Mouse (Mus musculus) left cerebral cortex, adult 18-20 months (tissue): ENCODE measurements around the gene 1700022I11Rik. TPM values are rescaled to one million over a fixed set of nuclear protein-coding genes. Genes with fewer than 3 reads are reported as not detected.
"Not testable (repeated sequence)": the region's sequence is repeated elsewhere in the genome, so short reads cannot be mapped to it uniquely, and the experiment has no call there.

ENCODE experiments used
- DNase-seq, 2 experiments: peaks; one replicate each; pipeline ENCODE4 v3.0.0; 2021 to 2022; ENCODE audit warnings: low spot score in 2 of 2, mixed read lengths in 1 of 2
- total RNA-seq, 2 experiments: library from RNA; stranded (reverse); gene quantifications; 2 replicates each; pipeline ENCODE4 v1.2.3; 2021

The 1700022I11Rik gene
- total RNA-seq, 2 experiments from 2014 or later: not detected

DNA sequence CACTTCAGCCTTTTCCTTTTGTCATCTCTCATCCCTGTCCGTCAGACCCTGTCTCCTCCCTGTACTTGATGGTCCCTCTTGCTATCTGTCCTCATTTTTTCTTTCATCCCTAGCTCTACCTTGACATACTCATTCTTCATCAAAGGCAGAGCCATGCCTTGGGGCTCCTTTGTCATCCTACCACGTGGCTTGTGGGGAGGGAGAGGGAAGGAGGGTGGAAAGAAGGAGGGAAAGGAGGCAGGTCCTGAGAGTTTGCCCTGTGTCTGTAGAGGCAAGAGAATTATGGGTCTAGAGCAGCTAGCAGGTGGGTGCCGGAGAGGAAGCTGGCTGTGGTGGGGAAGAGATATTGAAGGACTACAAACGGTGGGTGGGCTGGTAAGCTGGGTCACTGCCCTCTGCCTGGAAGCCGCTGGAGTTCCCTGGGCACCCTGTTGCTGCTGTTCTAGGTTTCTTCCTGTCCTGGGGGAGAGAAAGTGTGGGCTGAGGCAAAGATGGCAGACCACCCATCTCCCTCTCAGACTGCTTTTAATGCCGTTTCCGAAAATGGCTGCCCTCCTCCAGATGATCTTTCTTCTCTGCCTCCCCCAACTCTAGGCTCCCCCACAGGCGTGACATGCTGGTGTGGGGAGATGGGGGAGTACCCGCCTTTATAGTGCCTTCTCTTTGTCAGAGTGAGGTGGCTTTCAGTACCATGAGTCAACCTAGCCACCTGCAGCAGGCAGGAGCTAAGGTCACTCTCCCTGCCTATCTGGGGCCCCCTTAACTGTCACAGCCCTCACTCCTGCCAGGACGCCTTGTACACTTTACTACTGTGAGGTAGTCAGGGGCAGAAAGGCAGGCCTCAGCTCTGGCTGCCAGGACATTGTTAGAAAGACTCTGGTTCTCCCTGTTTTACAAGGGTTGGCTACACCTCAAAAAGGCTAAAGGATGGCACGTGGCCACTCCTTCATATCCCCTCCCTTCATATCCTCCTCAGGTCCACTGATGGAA, 17.9 kb upstream of the 1700022I11Rik start:
- DNase-seq: no peak

DNA sequence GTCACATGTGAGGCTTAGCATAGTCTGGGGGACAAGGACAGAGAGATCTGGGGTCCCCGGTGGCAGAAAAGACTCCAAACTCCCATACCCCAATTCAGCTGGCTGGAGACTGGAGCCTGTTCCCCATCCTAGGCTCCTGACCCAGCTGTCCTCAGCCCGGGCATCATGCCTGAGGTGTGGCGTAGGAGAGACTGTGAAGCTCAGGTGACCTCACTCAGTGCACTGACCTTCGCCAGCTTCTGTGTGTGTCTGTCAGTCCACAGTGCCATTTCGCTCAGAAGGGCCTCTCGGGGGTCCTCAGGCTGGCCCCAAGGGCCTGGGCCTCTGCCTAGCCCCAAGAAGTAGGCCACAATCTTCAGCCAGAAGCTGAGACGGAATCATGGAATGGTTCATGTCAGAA, 16.8 kb upstream of the 1700022I11Rik start:
- DNase-seq: no peak

- DNase-seq: peak in 1 of 2 experiments; percentile 60
Measured at GRCm38 (mm10) chr4:42953435-42954094, 15.8 kb upstream of the 1700022I11Rik start.

DNA sequence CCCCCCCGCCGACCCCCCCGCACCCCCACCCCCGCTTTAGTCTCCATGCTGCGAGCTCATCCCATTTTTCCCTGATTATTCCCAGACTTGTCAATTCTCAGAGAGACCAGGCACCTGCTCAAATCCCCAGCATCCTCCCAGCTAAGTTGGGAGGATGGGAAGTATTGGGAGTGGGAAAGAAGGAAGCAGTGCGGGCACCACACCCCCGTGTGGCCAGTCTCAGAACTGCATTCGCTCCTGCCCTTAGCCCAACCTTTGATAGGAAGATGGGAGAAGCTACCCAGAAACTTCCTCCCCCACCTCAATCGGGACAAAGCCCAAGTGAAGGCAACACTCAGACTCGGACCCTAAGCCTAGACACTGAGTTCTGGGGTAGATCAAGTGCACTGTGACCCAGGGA, 15.1 kb upstream of the 1700022I11Rik start:
- DNase-seq: peak; percentile 80 to 83

DNA sequence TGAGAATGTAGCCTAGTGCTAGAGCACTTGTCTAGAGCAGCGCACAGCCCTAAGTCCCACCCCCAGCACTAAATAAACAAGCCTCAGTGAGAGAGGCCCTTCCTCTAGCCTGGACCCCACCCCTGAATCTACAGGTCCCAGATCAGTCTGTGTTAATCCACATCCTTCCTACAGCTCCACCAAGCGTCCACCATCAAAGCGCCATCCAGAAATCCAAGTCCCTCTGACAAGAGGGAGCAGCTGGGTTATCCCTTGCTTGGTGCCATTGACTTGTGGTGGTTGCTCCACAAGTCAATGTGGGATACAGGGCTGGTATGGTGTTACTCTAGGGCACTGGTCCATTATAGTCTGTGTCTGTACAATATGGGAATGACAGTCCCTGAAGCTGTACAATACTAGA, 14.2 kb upstream of the 1700022I11Rik start:
- no peak for DNase-seq

- DNase-seq: no peak
Measured at GRCm38 (mm10) chr4:42956581-42956980, 12.8 kb upstream of the 1700022I11Rik start.

DNA sequence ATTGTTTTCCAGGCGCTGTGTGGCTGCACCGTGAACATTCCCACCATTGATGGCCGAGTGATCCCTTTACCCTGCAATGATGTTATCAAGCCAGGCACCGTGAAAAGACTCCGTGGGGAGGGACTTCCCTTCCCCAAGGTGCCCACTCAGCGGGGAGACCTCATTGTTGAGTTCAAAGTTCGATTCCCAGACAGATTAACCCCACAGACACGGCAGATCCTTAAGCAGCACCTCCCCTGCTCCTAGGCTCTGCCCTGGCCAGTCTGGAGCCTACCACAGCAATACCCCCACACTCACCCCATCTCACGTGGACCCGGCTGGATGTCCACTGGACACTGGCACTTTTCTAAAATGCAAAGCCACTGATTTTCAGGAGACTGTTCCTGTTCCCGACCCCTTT, 12.1 kb upstream of the 1700022I11Rik start:
- no peak for DNase-seq

DNA sequence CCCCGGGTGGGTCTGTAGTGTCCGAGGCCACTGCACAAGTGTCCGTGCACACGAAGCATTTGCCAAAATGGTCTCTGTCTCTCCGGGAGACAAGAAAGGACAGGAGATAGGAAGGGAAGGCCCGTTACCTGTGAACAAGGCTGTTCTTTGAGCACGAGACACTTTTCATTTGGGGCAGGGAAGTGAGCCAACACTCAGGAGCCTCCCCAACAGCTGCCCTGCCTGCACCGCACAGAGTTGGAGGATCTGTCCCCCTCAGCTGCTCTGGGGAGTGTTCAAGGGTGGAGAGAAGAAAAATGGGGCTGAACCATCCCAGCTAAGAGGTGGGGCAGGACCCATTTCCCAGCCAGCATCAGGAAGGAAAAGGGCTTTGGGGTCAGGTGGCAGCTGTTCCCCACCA, 11.4 kb upstream of the 1700022I11Rik start:
- DNase-seq: no peak

DNA sequence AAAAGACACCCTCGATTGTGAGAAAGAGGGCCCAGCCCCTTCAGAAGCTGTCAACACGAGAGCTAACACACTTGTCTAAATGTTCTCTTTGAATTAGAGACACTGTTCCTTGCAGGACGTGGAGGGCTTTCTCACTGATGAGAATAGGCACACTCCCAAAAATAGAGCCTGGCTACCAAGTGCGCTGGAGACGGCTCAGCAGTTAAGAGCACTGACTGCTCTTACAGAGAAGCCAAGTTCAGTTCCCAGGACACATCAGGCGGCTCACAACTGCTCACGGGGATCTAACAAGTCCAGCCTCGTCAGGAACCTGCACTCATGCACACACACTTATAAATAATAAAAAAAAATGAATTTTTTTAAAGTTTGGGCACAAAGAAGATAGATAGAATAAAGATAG, 10.5 kb upstream of the 1700022I11Rik start:
- no peak for DNase-seq

DNA sequence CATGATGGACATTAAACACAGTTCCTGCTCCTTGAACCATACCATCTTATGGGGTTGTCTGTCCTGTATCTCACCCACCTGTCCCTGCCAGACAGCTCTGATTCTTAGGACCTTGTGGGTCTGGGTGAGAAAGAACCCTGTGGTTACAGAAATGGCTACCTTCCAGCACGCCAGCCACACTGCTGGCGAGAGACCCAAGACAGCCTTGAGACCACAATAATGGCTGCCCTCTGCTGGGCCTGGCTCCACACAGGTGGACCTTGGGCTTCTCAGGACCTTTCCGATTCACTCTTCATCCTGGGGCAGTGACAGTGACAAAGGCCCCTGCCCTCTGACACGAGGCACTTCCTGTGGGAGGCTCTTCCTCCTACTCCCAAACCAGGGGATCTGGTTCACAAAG, 10.0 kb upstream of the 1700022I11Rik start:
- DNase-seq: no peak

DNA sequence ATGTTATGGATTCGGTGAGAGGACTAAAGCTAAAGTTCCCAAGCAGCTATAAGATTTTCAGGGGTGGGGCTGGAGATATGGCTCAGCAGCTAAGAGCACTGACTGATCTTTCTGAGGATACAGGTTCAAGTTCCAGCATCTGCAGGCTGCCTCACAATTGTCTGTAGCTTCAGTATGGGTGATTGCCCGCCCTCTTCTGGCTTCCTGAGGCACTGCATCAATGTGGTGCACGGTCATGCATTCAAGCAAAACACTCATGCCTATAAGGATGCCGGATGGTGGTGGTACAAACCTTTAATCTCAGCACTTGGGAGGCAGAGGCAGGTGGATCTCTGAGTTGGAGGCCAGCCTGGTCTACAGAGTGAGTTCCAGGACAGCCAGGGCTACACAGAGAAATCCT, 7.8 kb upstream of the 1700022I11Rik start:
- DNase-seq: peak; percentile 74 to 76

DNA sequence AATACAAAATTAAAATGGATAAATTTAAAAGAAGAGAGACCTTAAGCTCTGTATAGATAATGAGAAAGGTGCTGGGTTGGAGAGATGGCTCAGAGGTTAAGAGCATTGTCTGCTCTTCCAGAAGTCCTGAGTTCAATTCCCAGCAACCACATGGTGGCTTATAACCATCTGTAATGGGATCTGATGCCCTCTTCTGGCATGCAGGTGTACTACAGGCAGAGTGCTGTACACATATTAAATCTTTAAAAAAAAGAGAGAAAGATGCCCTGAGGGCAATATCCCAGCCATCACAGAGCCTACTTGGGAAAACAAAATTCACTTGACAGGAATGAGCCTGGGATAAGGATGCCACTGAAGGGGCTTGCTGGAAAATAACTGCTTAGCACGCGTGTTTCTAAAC, 5.9 kb upstream of the 1700022I11Rik start:
- DNase-seq: no peak

DNA sequence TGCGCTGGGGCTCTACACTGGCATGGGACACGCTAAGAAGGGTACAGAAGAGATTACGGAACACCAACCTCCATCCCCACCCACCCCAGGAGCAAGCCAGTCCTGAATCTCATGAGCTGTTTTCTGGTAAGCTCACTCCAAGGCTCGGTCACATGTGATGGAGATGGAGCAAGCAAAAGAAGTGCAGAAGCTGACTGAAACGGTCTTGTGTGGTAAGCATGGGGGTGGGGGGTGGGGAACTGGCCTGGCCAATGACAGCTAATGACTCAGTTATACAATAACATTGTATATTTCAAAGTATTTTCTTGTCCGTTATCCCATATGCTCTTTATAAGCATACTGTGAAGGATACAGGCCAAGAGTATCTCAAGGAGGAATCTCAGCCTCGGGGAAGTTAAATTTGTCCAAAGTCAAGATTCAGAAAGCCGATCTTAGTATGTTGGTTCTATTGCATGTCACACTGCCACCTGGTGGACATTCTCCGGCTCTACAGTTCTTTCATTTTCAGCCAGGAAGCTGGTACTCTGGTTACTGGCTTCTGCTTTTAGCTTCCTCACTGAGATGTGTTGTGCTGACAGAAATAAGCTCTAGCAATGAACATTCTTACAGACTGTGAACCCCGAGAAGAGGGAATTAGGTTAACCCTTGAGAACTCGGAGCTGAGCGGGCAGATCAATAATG, 4.2 kb upstream of the 1700022I11Rik start:
- DNase-seq: peak in 1 of 2 experiments; percentile 54

DNA sequence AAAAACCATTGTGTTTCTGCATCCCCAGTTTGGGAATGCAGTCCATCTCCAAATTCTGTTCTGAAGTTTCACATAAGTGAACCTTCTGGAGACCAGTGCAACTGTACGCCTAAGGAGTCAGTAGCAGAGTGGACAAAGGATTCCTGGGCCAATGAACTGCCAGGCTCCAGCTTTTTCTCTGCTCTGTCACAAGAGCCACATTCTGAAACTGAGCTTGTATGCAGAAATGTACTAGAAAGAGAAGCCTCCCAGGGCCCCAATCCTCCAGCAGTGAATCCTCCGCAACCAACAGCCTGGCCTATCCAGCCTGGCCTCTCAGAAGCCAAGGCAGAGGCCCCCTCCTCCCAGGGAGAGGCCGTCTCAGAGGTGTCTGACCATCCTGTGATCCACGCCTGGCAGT, 3.5 kb downstream of the 1700022I11Rik start:
- no peak for DNase-seq

DNA sequence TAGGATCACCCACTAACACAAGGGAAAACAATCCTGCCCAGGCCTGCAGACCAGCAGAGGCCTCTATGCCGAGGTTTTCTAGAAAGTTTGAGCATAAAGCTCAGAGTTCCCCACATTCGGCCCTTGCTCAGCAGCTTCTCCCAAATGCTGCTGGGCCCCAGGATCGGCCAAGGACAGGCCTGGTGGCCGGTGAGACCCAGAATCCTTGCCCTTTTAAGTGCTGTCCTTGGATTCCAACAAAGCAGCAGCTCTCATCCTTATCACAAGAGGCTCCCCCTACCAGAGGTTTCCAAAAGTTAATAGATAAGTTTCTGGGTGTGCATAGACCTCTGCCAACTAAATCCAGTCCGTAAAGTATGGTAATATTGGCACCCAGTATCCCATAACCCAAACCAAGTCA, 4.5 kb downstream of the 1700022I11Rik start:
- no peak for DNase-seq

- no peak for DNase-seq
Measured at GRCm38 (mm10) chr4:42978062-42978461, 8.7 kb downstream of the 1700022I11Rik start.

DNA sequence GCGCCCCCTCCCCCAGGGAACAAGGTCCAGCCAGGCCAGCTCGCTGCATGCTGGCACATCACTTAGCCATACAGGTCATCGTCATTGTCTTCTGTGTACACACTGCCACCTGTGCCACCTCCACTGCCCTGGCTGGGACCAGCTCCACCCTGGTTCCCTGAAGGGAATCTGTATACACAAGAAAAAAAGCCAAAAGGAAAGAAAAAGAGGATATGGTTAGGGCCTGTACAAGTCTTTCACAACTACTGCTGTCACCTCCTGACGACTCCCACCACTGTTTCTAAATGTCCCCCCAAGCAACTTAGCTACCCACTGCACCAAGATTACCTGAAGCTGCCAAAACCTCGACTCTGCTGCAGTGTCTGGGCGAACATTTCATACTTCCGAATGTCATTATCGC, 11.1 kb downstream of the 1700022I11Rik start:
- not testable (repeated sequence) for DNase-seq

DNA sequence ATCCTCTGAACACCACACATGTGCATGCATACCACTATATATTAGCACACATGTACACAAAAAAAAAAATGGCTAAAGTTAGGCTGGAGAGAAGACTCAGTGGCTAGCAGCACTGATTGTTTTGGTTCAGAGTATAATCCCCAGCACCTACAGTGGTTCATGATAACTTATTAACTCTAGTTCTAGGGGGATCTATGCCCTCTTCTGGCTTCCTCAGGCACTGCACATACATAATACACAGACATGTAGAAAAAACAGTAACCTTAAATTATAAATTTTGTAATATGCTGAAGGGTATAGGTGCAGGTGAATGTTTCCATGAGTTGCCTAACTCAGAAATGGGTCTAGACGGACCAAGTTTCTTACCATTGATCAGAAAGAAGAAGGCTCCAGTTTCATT, 18.9 kb downstream of the 1700022I11Rik start:
- no peak for DNase-seq

DNA sequence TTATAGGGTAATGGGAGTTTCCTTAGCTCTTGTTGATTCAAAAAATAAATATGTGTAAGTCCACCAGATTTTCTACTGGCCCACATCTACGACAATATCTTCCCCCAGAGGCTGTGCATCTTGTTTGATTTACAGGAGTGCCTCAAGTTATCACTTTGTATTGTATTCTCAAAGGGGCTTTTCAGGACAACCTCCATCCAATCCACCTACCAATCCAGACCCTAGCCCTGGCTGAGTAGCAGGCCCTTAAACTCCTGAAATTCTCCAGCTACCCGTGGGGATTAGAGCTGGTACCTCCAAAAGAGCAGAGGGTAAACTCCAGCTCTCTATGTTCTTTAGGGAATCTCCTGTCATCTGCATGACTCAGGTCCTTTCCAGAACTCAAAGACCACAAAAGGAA, 28.6 kb downstream of the 1700022I11Rik start:
- DNase-seq: no peak

DNA sequence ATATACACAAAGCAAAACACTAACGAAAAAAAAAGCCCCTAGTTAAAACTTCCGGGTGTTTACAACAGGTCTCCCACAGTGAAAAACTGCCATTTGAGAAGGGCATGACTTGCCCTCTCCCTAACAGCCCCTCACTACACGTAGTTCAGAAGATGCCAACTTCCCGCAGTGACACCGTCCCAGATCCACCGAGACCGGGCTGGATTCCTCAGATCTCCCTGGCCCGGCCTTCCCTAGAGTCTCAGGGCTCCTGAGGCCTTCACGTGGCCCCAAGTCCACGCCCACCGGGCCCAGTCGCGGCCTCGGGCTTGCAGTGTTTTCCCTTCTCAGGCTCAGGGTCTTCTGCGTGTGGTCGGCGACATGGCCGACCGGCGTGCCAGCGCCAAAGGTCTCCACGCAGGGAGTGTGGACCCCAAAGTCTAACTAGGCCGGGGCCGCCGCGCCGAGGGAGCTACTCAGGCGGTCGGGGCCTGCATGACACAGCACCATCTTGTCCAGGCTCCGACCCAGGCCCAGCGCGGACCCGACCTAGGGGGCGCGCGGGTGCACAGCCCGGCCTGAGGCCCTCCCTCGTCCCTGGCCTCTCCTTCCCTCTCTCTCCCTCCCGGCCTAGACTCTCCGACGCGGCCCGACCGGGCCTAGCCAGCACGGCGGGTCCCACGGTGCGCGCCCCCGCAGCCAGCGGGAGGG, 30.2 kb downstream of the 1700022I11Rik start:
- peak; percentile 54 to 69 for DNase-seq
